26 mouse cellular contexts compared by ENCODE assay signal in genomic region chr5:146442767-146443166, GRCm38 (mm10). TPM values are rescaled to one million over a fixed set of nuclear protein-coding genes. Genes with fewer than 3 reads are reported as not detected.
DNase-seq lines count a peak whose midpoint lies in the region; ATAC-seq and TF ChIP-seq lines count a peak whose summit lies in the region.
"Had no signal": no experiment of that assay in that cellular context is flagged by ENCODE, and none has a peak within 500 bp of the region (broad histone marks: within the 10 kb centered on the region; RNA-seq: fewer than 3 reads in every experiment).

No protein-coding gene starts in this region.

- no peak overlapping the region for H3K4me2 ChIP-seq in heart, postnatal 0 days (ENCODE audit: low read depth, low read length)
- H3K4me2 ChIP-seq in midbrain, embryonic 11.5 days: no peak overlapping the region
- H3K4me2 ChIP-seq in midbrain, embryonic 16.5 days (ENCODE audit: low read length): no peak overlapping the region
- H3K4me2 ChIP-seq: embryonic facial prominence, embryonic 13.5 days; forebrain, embryonic 12.5 days; heart, embryonic 13.5 days; hindbrain, embryonic 14.5 days had no signal

- no peak overlapping the region for H3K4me3 ChIP-seq in heart, postnatal 0 days (ENCODE audit: low read depth, low read length)
- no peak overlapping the region for H3K4me3 ChIP-seq in midbrain, embryonic 11.5 days (ENCODE audit: low read depth, low read length)
- no peak overlapping the region for H3K4me3 ChIP-seq in midbrain, embryonic 16.5 days (ENCODE audit: low read depth, low read length)
- H3K4me3 ChIP-seq: embryonic facial prominence, embryonic 13.5 days; forebrain, embryonic 12.5 days; heart, embryonic 13.5 days; hindbrain, embryonic 10.5 days had no signal

- H3K4me1 ChIP-seq in heart, postnatal 0 days (ENCODE audit: control insufficient read depth, insufficient read depth): no peaks in the 10 kb centered on the region
- no peaks in the 10 kb centered on the region for H3K4me1 ChIP-seq in midbrain, embryonic 11.5 days (ENCODE audit: control insufficient read depth, insufficient read depth, low read length)
- H3K4me1 ChIP-seq in midbrain, embryonic 16.5 days (ENCODE audit: control insufficient read depth, insufficient read depth, low read length): no peaks in the 10 kb centered on the region
- H3K4me1 ChIP-seq: forebrain, embryonic 12.5 days; heart, embryonic 13.5 days; hindbrain, embryonic 10.5 days had no signal

- 42% methylated on average over 2 of the region's 2 CpGs for WGBS in heart, postnatal 0 days
- WGBS in midbrain, embryonic 11.5 days: 94% methylated on average over 2 of the region's 2 CpGs
- 93% methylated on average over 2 of the region's 2 CpGs for WGBS in midbrain, embryonic 16.5 days

- no peak for TF ChIP-seq CTCF in heart, postnatal 0 days (IDR thresholded peaks at IDR 0.05; ENCODE audit: low read depth)

- H3K27ac ChIP-seq in heart, postnatal 0 days (ENCODE audit: low read depth): no peak overlapping the region
- no peak overlapping the region for H3K27ac ChIP-seq in midbrain, embryonic 11.5 days (ENCODE audit: low read depth, low read length)
- H3K27ac ChIP-seq in midbrain, embryonic 16.5 days (ENCODE audit: low read length): no peak overlapping the region
- H3K27ac ChIP-seq: embryonic facial prominence, embryonic 13.5 days; forebrain, embryonic 12.5 days; heart, embryonic 13.5 days; hindbrain, embryonic 10.5 days; hindbrain, embryonic 14.5 days had no signal

- H3K36me3 ChIP-seq in heart, postnatal 0 days (replicated peaks; ENCODE audit: control insufficient read depth, insufficient read depth, low read length): no peaks in the 10 kb centered on the region
- peaks cover 2% of the 10 kb centered on the region; the same call in 1 of the 2 replicates for H3K36me3 ChIP-seq in midbrain, embryonic 11.5 days (ENCODE audit: control insufficient read depth, insufficient read depth, low read length)
- H3K36me3 ChIP-seq in midbrain, embryonic 16.5 days (ENCODE audit: control insufficient read depth, insufficient read depth, low read length): peaks cover 16% of the 10 kb centered on the region
- H3K36me3 ChIP-seq: heart, embryonic 13.5 days had no signal

- peaks cover 4% of the 10 kb centered on the region; the same call in 1 of the 2 replicates for H3K9me3 ChIP-seq in heart, postnatal 0 days (replicated peaks; ENCODE audit: control insufficient read depth, low read length)
- peaks cover 2% of the 10 kb centered on the region; the same call in 1 of the 2 replicates for H3K9me3 ChIP-seq in midbrain, embryonic 11.5 days (ENCODE audit: control insufficient read depth, low read length)
- no peaks in the 10 kb centered on the region for H3K9me3 ChIP-seq in midbrain, embryonic 16.5 days (replicated peaks; ENCODE audit: control insufficient read depth, low read length, poor library complexity, severe bottlenecking)
- H3K9me3 ChIP-seq: forebrain, embryonic 12.5 days had no signal

- no peak for TF ChIP-seq EP300 in heart, postnatal 0 days (IDR thresholded peaks at IDR 0.05; ENCODE audit: low read depth)

- H3K27me3 ChIP-seq in heart, postnatal 0 days (ENCODE audit: control insufficient read depth, insufficient read depth, low read length): no peaks in the 10 kb centered on the region
- H3K27me3 ChIP-seq in midbrain, embryonic 11.5 days (ENCODE audit: control insufficient read depth, insufficient read depth, low read length): no peaks in the 10 kb centered on the region
- H3K27me3 ChIP-seq in midbrain, embryonic 16.5 days (ENCODE audit: control insufficient read depth, insufficient read depth, low read depth, low read length): no peaks in the 10 kb centered on the region
- H3K27me3 ChIP-seq: embryonic facial prominence, embryonic 13.5 days; forebrain, embryonic 12.5 days; heart, embryonic 13.5 days had no signal

- DNase-seq in heart, postnatal 0 days (ENCODE audit: low spot score): no peak
- DNase-seq in heart, postnatal 4 days: no peak
- peak; percentile 23 for DNase-seq in midbrain, embryonic 11.5 days (ENCODE audit: low spot score, missing footprints)
- peak; percentile 17 for DNase-seq in ES-CJ7 (ENCODE audit: low read depth, low spot score)
- DNase-seq in gastrocnemius, postnatal 4 days (ENCODE audit: low spot score in 2 of 2): no peak
- no peak for DNase-seq in embryo, embryonic 10.5 days (ENCODE audit: low spot score)
- DNase-seq: adrenal gland, postnatal 10 days; cerebellum, adult 11 months; cerebellum, adult 8-10 months; cerebellum, postnatal 14 days; gastrocnemius, postnatal 14 days; heart, postnatal 10 days had no signal

- H3K9ac ChIP-seq in heart, postnatal 0 days (replicated peaks; ENCODE audit: low read depth, low read length): no peak overlapping the region
- no peak overlapping the region for H3K9ac ChIP-seq in midbrain, embryonic 11.5 days (ENCODE audit: low read length)
- no peak overlapping the region for H3K9ac ChIP-seq in midbrain, embryonic 16.5 days (ENCODE audit: low read depth, low read length)
- H3K9ac ChIP-seq: embryonic facial prominence, embryonic 13.5 days; forebrain, embryonic 12.5 days; heart, embryonic 13.5 days; hindbrain, embryonic 14.5 days had no signal

- peak; percentile 11; the same call in 1 of the 2 replicates for ATAC-seq in heart, postnatal 0 days (ENCODE audit: insufficient read depth, low read depth)
- no peak for ATAC-seq in midbrain, embryonic 11.5 days (ENCODE audit: low FRiP score)
- ATAC-seq in midbrain, embryonic 16.5 days: no peak
- ATAC-seq: forebrain, embryonic 16.5 days had no signal

RNA-seq across cellular contexts. Expression of gene Gm6408, which starts 39.0 kb away (rescaled TPM):
- total RNA-seq in heart, postnatal 0 days (2014; rRNA removed; ENCODE audit: low replicate concordance): not detected in 2 replicates
- not detected in 2 replicates for polyA plus RNA-seq in heart, postnatal 0 days (2015; fragmentation: Nextera tagmentation; extraction: Ambion mirVana)
- not detected for total RNA-seq in heart, postnatal 4 days (2021)
- polyA plus RNA-seq in midbrain, embryonic 11.5 days (2014; fragmentation: Nextera tagmentation; extraction: Ambion mirVana): not detected in 2 replicates
- not detected in 2 replicates for polyA plus RNA-seq in midbrain, embryonic 16.5 days (2015; fragmentation: Nextera tagmentation; extraction: Ambion mirVana)
- not detected for total RNA-seq in gastrocnemius, postnatal 4 days (2021)
- total RNA-seq: adrenal gland, postnatal 10 days; adrenal gland, postnatal 4 days; CH12.LX; ES-E14; gastrocnemius, postnatal 14 days; granulocyte monocyte progenitor cell, adult 5-6 weeks; heart, postnatal 10 days had no signal
- polyA plus RNA-seq: embryonic facial prominence, embryonic 13.5 days; forebrain, embryonic 12.5 days; forebrain, embryonic 16.5 days; heart, embryonic 13.5 days; hindbrain, embryonic 10.5 days; hindbrain, embryonic 14.5 days had no signal

RNA-seq across cellular contexts. Expression of gene Gm6370, which starts 48.4 kb away (rescaled TPM):
- not detected in 2 replicates for total RNA-seq in heart, postnatal 0 days (2014; rRNA removed; ENCODE audit: low replicate concordance)
- not detected in 2 replicates for polyA plus RNA-seq in heart, postnatal 0 days (2015; fragmentation: Nextera tagmentation; extraction: Ambion mirVana)
- total RNA-seq in heart, postnatal 4 days (2021): not detected
- not detected in 2 replicates for polyA plus RNA-seq in midbrain, embryonic 11.5 days (2014; fragmentation: Nextera tagmentation; extraction: Ambion mirVana)
- polyA plus RNA-seq in midbrain, embryonic 16.5 days (2015; fragmentation: Nextera tagmentation; extraction: Ambion mirVana): not detected in 2 replicates
- not detected for total RNA-seq in gastrocnemius, postnatal 4 days (2021)
- total RNA-seq: adrenal gland, postnatal 4 days; CH12.LX; ES-E14; gastrocnemius, postnatal 14 days; granulocyte monocyte progenitor cell, adult 5-6 weeks; heart, postnatal 10 days had no signal
- polyA plus RNA-seq: brain, embryonic 14.5 days; cortical plate, adult 2 months; embryonic facial prominence, embryonic 13.5 days; forebrain, embryonic 12.5 days; forebrain, embryonic 16.5 days; frontal cortex, adult 2 months; heart, embryonic 13.5 days; hindbrain, embryonic 10.5 days; hindbrain, embryonic 14.5 days had no signal

RNA-seq across cellular contexts. Expression of gene Wasf3, which starts 58.0 kb away (rescaled TPM):
- total RNA-seq in heart, postnatal 0 days (2014; rRNA removed; ENCODE audit: low replicate concordance): 0.23 TPM in 1 of 2 replicates, not detected in the other
- polyA plus RNA-seq in heart, postnatal 0 days (2015; fragmentation: Nextera tagmentation; extraction: Ambion mirVana): 0.08 and 0.11 TPM in 2 replicates
- under 1 TPM; 0.29 to 0.31 TPM for total RNA-seq in heart, postnatal 4 days (2021)
- 6.3 and 6.4 TPM in 2 replicates for polyA plus RNA-seq in midbrain, embryonic 11.5 days (2014; fragmentation: Nextera tagmentation; extraction: Ambion mirVana)
- 21.0 and 21.4 TPM in 2 replicates for polyA plus RNA-seq in midbrain, embryonic 16.5 days (2015; fragmentation: Nextera tagmentation; extraction: Ambion mirVana)
- 1 to 10 TPM; 1.7 to 2.0 TPM for total RNA-seq in gastrocnemius, postnatal 4 days (2021)
- total RNA-seq: CH12.LX; granulocyte monocyte progenitor cell, adult 5-6 weeks had no signal

RNA-seq across cellular contexts. Expression of gene 4930449I24Rik, which starts 59.4 kb away (rescaled TPM):
- total RNA-seq in heart, postnatal 0 days (2014; rRNA removed; ENCODE audit: low replicate concordance): not detected in 2 replicates
- polyA plus RNA-seq in heart, postnatal 0 days (2015; fragmentation: Nextera tagmentation; extraction: Ambion mirVana): not detected in 2 replicates
- total RNA-seq in heart, postnatal 4 days (2021): not detected
- not detected in 2 replicates for polyA plus RNA-seq in midbrain, embryonic 11.5 days (2014; fragmentation: Nextera tagmentation; extraction: Ambion mirVana)
- not detected in 2 replicates for polyA plus RNA-seq in midbrain, embryonic 16.5 days (2015; fragmentation: Nextera tagmentation; extraction: Ambion mirVana)
- not detected for total RNA-seq in gastrocnemius, postnatal 4 days (2021)
- total RNA-seq: adrenal gland, postnatal 10 days; adrenal gland, postnatal 4 days; CH12.LX; ES-E14; gastrocnemius, postnatal 14 days; granulocyte monocyte progenitor cell, adult 5-6 weeks; heart, postnatal 10 days had no signal
- polyA plus RNA-seq: brain, embryonic 14.5 days; cortical plate, adult 2 months; embryonic facial prominence, embryonic 13.5 days; forebrain, embryonic 12.5 days; forebrain, embryonic 16.5 days; frontal cortex, adult 2 months; heart, embryonic 13.5 days; hindbrain, embryonic 10.5 days; hindbrain, embryonic 14.5 days had no signal

Comparison
In these comparisons a context has a peak if more than half of its experiments do, and no peak if none do; other contexts are left out.
1. DNase-seq: peak in midbrain, embryonic 11.5 days (single experiment) and ES-CJ7 (single experiment); none in heart, postnatal 0 days (single experiment), heart, postnatal 4 days (single experiment), gastrocnemius, postnatal 4 days (0 of 2) and embryo, embryonic 10.5 days (single experiment).